Mouse (Mus musculus): ENCODE measurements around the gene Wnt3a. TPM values are rescaled to one million over a fixed set of nuclear protein-coding genes. Genes with fewer than 3 reads are reported as not detected.

The Wnt3a gene
- polyA plus RNA-seq, 1 experiment = not detected

DNA sequence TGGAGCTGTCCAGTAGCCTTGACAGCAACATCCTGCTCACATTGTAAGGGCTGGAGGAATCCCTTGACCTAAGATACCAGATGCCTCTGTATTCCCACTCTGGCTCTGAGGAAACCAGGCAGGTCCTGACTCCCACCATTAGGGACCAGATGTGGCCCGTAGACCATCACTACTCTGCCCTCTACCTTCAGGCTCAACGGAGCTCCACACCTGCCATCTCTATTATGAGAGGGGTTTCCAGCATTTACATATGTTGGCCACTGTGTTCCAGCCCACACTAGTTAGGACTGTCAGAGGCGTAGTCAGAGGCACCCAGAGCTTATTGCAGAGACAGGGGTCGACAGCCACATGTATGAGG is 51.1 kb downstream of the Wnt3a start:
- H3K27ac ChIP-seq (ENCODE audit: insufficient read depth, low read depth, low read length) = no peak overlapping the region
- H3K4me3 ChIP-seq (ENCODE audit: low read depth, low read length) = no peak overlapping the region
- H3K4me1 ChIP-seq (ENCODE audit: control insufficient read depth, insufficient read depth, insufficient read length, low read length) = no peaks in the 10 kb centered on the region
- no peaks in the 10 kb centered on the region for H3K36me3 ChIP-seq (ENCODE audit: control insufficient read depth, insufficient read depth, low read length)
- TF ChIP-seq CTCF (IDR thresholded peaks at IDR 0.05; ENCODE audit: extremely low read depth, insufficient read length, insufficient replicate concordance, low read depth, low read length) (no peak), POLR2A (IDR thresholded peaks at IDR 0.05; ENCODE audit: low read depth, low read length) (no peak)
- 61% methylated on average over 4 of the region's 4 CpGs for WGBS
- H3K27me3 ChIP-seq (ENCODE audit: control insufficient read depth, insufficient read depth, low read length) = peaks cover 4% of the 10 kb centered on the region

DNA sequence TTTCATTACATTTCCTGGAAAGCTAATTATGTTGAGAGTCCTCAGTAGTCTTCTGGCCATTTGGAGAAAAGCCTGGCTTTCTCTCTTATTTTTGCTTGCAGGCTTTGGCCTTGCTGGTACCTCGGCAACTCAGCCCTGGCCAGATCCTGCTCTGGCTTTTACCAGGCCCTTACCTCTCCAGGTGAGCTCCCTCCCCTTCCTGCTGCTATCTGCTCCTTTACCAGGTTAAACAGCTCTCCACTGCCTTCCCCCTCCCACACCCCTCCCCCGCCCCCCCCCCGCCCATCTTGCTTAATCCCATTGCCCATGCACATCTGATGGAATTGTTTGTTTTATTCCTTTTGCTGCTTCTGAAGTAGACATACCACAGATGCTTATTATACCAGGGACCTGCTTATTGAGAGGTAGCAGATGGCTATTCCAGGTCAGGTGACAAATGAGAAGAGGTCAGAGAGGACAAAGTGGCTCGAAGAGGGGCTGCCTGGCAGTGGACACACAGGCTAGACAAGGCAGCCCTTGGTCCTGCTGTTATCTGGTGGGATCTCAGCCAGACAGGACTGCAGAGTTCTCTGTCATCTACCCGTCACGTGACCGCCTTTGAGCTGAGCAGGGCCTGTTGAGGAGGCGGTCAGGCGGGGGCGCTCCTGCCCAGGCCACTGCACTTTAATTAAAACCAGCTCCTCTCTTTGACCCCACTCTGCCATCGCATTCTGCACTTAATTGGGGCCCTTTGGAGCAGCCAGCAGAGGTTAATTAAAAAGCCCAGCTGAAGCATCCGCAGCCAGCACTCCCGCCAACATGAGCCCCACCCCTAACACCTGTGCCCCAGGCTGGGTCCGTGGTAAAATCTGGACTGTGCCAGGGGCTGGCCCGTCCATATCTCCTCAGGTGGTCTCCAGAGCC is 51.8 kb downstream of the Wnt3a start:
- no peak overlapping the region for H3K4me3 ChIP-seq (ENCODE audit: low read depth, low read length)
- H3K36me3 ChIP-seq (ENCODE audit: control insufficient read depth, insufficient read depth, low read length) = no peaks in the 10 kb centered on the region
- no peak for TF ChIP-seq POLR2A (IDR thresholded peaks at IDR 0.05; ENCODE audit: low read depth, low read length)
- TF ChIP-seq CTCF (IDR thresholded peaks at IDR 0.05; ENCODE audit: extremely low read depth, insufficient read length, insufficient replicate concordance, low read depth, low read length) = peak; percentile 50; the same call in 1 of the 2 replicates
- peaks cover 4% of the 10 kb centered on the region for H3K27me3 ChIP-seq (ENCODE audit: control insufficient read depth, insufficient read depth, low read length)
- 6% methylated on average over 14 of the region's 15 CpGs for WGBS
- no peak overlapping the region for H3K27ac ChIP-seq (ENCODE audit: insufficient read depth, low read depth, low read length)
- H3K4me1 ChIP-seq (ENCODE audit: control insufficient read depth, insufficient read depth, insufficient read length, low read length) = no peaks in the 10 kb centered on the region

DNA sequence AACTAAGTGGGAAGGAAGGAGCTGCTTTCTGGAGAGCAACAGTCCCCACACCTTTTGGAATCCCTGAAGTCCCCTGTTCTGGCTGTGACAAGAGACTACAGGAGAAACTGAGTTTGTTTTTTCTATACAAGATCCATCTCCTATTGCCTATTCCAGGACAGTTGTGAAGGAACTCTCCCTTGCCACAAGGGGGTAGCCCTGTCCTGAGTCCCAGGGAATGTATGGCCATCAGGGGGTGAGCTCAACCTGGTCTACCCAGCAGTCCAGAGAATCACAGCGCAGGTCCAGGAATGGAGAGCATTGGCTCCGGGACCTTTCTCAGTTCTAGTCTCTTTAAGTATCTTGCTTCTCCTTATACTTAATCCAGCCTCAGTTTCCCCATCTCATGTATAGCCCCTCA is 57.8 kb downstream of the Wnt3a start:
- no peak overlapping the region for H3K4me3 ChIP-seq (ENCODE audit: low read depth, low read length)
- WGBS = 84% methylated on average over 2 of the region's 2 CpGs
- peaks cover 10% of the 10 kb centered on the region for H3K4me1 ChIP-seq (ENCODE audit: control insufficient read depth, insufficient read depth, insufficient read length, low read length)
- no peaks in the 10 kb centered on the region; the same call in 1 of the 2 replicates for H3K27me3 ChIP-seq (ENCODE audit: control insufficient read depth, insufficient read depth, low read length)
- no peak overlapping the region for H3K27ac ChIP-seq (ENCODE audit: insufficient read depth, low read depth, low read length)
- no peak for TF ChIP-seq POLR2A (IDR thresholded peaks at IDR 0.05; ENCODE audit: low read depth, low read length)
- TF ChIP-seq CTCF (IDR thresholded peaks at IDR 0.05; ENCODE audit: extremely low read depth, insufficient read length, insufficient replicate concordance, low read depth, low read length) = no peak
- H3K36me3 ChIP-seq (ENCODE audit: control insufficient read depth, insufficient read depth, low read length) = no peaks in the 10 kb centered on the region

DNA sequence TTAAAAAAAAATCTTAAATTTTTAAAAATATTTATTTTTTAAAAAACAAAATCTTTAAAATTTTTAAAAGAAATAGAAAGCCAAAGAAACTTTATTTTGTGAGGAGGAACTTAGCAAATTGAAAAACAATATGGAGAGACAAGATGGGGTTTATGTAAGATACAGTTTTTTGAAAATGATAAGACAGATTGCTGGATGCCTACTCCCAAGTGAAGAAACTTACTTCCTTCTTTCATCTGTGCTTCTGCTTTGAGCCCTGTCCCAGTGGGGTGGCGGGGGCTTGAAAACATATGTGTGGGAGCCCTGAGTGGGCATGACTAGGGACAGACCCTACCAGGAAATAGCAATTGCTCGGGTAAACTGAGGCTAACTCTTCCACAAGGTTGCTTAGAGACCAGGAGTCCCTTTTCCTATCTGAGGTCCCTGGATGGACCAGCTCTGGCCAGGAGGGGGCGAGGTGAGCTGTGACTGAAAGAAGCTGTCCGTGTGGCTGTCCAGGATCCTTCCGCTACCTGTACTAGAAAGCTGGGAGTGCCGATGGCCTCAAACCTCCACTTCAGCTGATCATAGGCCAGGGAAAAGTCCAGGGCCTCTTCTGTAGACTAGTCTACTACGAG is 60.3 kb downstream of the Wnt3a start:
- TF ChIP-seq POLR2A (IDR thresholded peaks at IDR 0.05; ENCODE audit: low read depth, low read length) (no peak), CTCF (IDR thresholded peaks at IDR 0.05; ENCODE audit: extremely low read depth, insufficient read length, insufficient replicate concordance, low read depth, low read length) (peak; percentile 87; the same call in 1 of the 2 replicates)
- Histone ChIP-seq H3K27ac (ENCODE audit: insufficient read depth, low read depth, low read length) (no peak overlapping the region), H3K4me3 (ENCODE audit: low read depth, low read length) (no peak overlapping the region), H3K4me1 (ENCODE audit: control insufficient read depth, insufficient read depth, insufficient read length, low read length) (peaks cover 11% of the 10 kb centered on the region), H3K27me3 (ENCODE audit: control insufficient read depth, insufficient read depth, low read length) (no peaks in the 10 kb centered on the region), H3K36me3 (ENCODE audit: control insufficient read depth, insufficient read depth, low read length) (peaks cover 2% of the 10 kb centered on the region; the same call in 1 of the 2 replicates)
- 8% methylated on average over 7 of the region's 7 CpGs for WGBS

DNA sequence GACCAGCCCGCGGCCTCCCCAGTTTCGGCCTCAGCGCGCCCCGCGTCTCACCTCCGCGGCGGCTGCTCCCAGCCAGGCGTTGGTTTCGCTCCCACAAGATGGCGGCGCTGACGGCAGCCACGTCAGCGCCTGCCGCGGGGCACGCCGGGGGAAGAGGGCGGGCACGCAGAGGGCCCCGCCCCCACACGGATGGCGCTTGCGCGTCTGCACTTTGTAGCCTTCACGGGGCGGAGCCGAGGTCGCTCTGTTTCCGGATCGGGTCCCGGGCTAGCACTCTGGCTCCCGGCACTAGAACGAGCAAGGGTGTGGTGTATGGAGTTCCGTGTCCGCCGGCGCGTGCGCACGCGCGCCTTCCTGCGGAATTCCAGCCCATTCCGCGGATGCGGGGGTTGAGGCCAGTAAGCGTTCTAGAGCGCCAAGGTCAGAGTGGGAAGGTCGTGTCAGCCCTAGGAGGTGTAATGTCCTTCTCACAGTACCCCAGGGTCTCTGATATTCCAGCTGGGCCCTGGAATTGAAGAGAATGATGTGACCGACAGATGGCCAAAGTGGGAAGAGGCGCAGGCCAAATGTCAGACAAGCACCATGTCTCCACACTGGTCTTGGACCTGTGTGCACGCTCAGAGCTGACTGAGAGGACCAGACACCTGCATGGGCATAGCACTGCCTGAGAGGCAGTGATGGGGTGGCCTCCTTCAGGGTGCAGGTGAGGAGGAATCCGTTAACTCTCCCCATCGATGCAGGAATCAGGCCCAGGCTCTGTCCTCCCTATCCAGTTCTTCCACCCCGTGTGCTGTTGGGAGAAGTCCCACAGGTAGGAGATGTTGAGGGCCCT is 62.2 kb downstream of the Wnt3a start, which contains the start of gene Arf1:
Gene Arf1, minus strand, starts transcription at position 149 of the 832 bp plus-strand sequence.
- H3K27ac ChIP-seq (ENCODE audit: insufficient read depth, low read depth, low read length) = peak within 1 kb of the TSS; percentile 98
- H3K4me3 ChIP-seq (ENCODE audit: low read depth, low read length) = peak within 1 kb of the TSS; percentile 88
- no peak for TF ChIP-seq CTCF (IDR thresholded peaks at IDR 0.05; ENCODE audit: extremely low read depth, insufficient read length, insufficient replicate concordance, low read depth, low read length)
- TF ChIP-seq POLR2A (IDR thresholded peaks at IDR 0.05; ENCODE audit: low read depth, low read length) = peak; percentile 71
- H3K27me3 ChIP-seq (ENCODE audit: control insufficient read depth, insufficient read depth, low read length) = no peaks in the 10 kb centered on the region
- H3K4me1 ChIP-seq (ENCODE audit: control insufficient read depth, insufficient read depth, insufficient read length, low read length) = peaks cover 23% of the 10 kb centered on the region
- peaks cover 6% of the 10 kb centered on the region for H3K36me3 ChIP-seq (ENCODE audit: control insufficient read depth, insufficient read depth, low read length)
- WGBS = 5% methylated on average over 59 of the region's 59 CpGs

DNA sequence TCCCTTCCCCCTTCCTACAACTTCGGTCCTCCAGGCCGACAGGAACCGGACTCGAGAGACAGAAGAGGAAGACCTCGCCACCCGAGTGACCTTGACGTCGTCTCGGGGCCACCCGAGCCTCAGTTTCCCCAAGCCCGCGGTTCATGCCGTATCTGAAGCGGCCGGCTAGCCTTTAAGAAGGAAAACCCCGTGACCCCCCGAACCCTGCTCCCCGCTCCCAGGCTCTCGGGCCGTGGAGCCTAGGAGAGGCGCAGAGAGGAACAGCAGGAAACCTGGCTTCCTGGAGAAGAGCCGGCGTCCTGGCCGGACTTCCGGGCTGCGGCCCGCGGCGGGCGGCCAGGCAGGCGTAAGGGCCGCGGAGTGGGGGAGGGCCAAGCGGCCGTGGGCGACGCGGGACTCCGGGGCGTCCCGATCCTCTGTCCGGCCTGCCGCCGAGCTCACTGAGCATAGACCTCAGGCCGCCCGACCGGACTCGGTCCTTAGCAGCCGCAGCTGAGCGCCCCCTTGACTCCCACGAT is 62.9 kb downstream of the Wnt3a start:
- Histone ChIP-seq H3K36me3 (ENCODE audit: control insufficient read depth, insufficient read depth, low read length) (peaks cover 9% of the 10 kb centered on the region), H3K27me3 (ENCODE audit: control insufficient read depth, insufficient read depth, low read length) (no peaks in the 10 kb centered on the region), H3K4me1 (ENCODE audit: control insufficient read depth, insufficient read depth, insufficient read length, low read length) (peaks cover 28% of the 10 kb centered on the region), H3K4me3 (ENCODE audit: low read depth, low read length) (peak overlapping the region; percentile 88), H3K27ac (ENCODE audit: insufficient read depth, low read depth, low read length) (peak overlapping the region; percentile 98)
- TF ChIP-seq CTCF (IDR thresholded peaks at IDR 0.05; ENCODE audit: extremely low read depth, insufficient read length, insufficient replicate concordance, low read depth, low read length) = no peak
- TF ChIP-seq POLR2A (IDR thresholded peaks at IDR 0.05; ENCODE audit: low read depth, low read length) = no peak
- WGBS = under 1% methylated on average over 51 of the region's 51 CpGs

All from small intestine, adult 2 months (tissue).